Mouse (Mus musculus) forebrain, embryonic 14.5 days (tissue): ENCODE data around the gene Dbr1. TPM values are rescaled to one million over a fixed set of nuclear protein-coding genes. Genes with fewer than 3 reads are reported as not detected.

Source experiments
- ATAC-seq: fragments of 200-750 bp; cut with Nextera tagmentation; 2 replicates; pipeline ENCODE4 v1.8.0; 2017; ENCODE audit warnings: mild to moderate bottlenecking, moderate library complexity
- DNase-seq: peaks from one replicate; pipeline ENCODE4 v3.0.0-alpha.2; 2015; ENCODE audit warnings: low spot score
- H3K27ac ChIP-seq: fragments of 300-500 bp; sonication (generic); 2 replicates; pipeline ENCODE4 v1.5.1; 2014; ENCODE audit warnings: low read depth, mild to moderate bottlenecking, control low read depth, low read length, moderate library complexity
- H3K27me3 ChIP-seq: fragments of 300-500 bp; sonication (generic); replicated peaks from 2 replicates; pipeline ENCODE4 v1.6.1; 2014; ENCODE audit warnings: low read length, control low read depth, mixed read lengths; ENCODE audit not compliant: control insufficient read depth, insufficient read depth
- H3K36me3 ChIP-seq: fragments of 300-500 bp; sonication (generic); 2 replicates; pipeline ENCODE4 v1.6.1; 2014; ENCODE audit warnings: low read length, control low read depth; ENCODE audit not compliant: control insufficient read depth, insufficient read depth
- H3K4me1 ChIP-seq: fragments of 300-500 bp; sonication (generic); 2 replicates; pipeline ENCODE4 v1.6.1; 2014; ENCODE audit warnings: antibody characterized with exemption, low read length, control low read depth; ENCODE audit not compliant: control insufficient read depth, insufficient read depth
- H3K4me2 ChIP-seq: fragments of 300-500 bp; sonication (generic); 2 replicates; pipeline ENCODE4 v1.6.1; 2014; ENCODE audit warnings: mild to moderate bottlenecking, control low read depth, low read length
- H3K4me3 ChIP-seq: fragments of 300-500 bp; sonication (generic); 2 replicates; pipeline ENCODE4 v1.5.1; 2014; ENCODE audit warnings: low read depth, low read length, control low read depth
- H3K9ac ChIP-seq: fragments of 300-500 bp; sonication (generic); 2 replicates; pipeline ENCODE4 v1.6.1; 2014; ENCODE audit warnings: mild to moderate bottlenecking, low read length, control low read depth, moderate library complexity
- H3K9me3 ChIP-seq: fragments of 300-500 bp; sonication (generic); replicated peaks from 2 replicates; pipeline ENCODE4 v1.6.1; 2016; ENCODE audit warnings: low read length, control low read depth, mixed read lengths; ENCODE audit not compliant: control insufficient read depth
- WGBS: fragments of 180-500 bp; shearing (Covaris S2); extraction: QIAGEN DNeasy Blood & Tissue Kit; methylation state at CpG from one replicate; pipeline ENCODE4 v1.1.7; 2014; 5-methylcytosine and 5-hydroxymethylcytosine counted together
- polyA plus RNA-seq: library from polyadenylated mRNA; unstranded; fragments of >200 nt; fragmentation: Nextera tagmentation; extraction: Ambion mirVana; gene quantifications from 2 replicates; pipeline ENCODE4 v1.2.1, GENCODE M21; 2014

The Dbr1 gene
- polyA plus RNA-seq: 22.0 and 23.5 TPM in 2 replicates

GRCm38 (mm10) chr9:99575677-99576480, at the start of gene Dbr1:
Gene Dbr1 (plus strand): TSS chr9:99575799.
- H3K4me3 ChIP-seq: peak within 1 kb of the TSS; percentile 86
- peak; percentile 95 for DNase-seq
- peak; percentile 97 for ATAC-seq

GRCm38 (mm10) chr9:99531865-99532264, 43.7 kb upstream of the Dbr1 start:
- no peak overlapping the region for H3K4me2 ChIP-seq
- ATAC-seq (no peak), DNase-seq (no peak)
- H3K27ac ChIP-seq: no peak overlapping the region
- 89% methylated on average over 1 of the region's 1 CpGs for WGBS
- H3K4me1 ChIP-seq: no peaks in the 10 kb centered on the region
- no peak overlapping the region for H3K9ac ChIP-seq
- no peaks in the 10 kb centered on the region for H3K9me3 ChIP-seq
- H3K36me3 ChIP-seq: peaks cover 60% of the 10 kb centered on the region
- H3K27me3 ChIP-seq: no peaks in the 10 kb centered on the region
- H3K4me3 ChIP-seq: no peak overlapping the region

More at GRCm38 (mm10) chr9:99575677-99576480, at the start of gene Dbr1:
- Histone ChIP-seq H3K4me1 (peaks cover 2% of the 10 kb centered on the region; the same call in 1 of the 2 replicates), H3K9ac (peak within 1 kb of the TSS; percentile 91), H3K9me3 (no peaks in the 10 kb centered on the region), H3K4me2 (peak within 1 kb of the TSS; percentile 80), H3K27ac (peak within 1 kb of the TSS; percentile 69; the same call in 1 of the 2 replicates), H3K36me3 (peaks cover 13% of the 10 kb centered on the region), H3K27me3 (no peaks in the 10 kb centered on the region)
- under 1% methylated on average over 57 of the region's 57 CpGs for WGBS

GRCm38 (mm10) chr9:99546259-99546658, 29.3 kb upstream of the Dbr1 start:
- Histone ChIP-seq H3K27me3 (no peaks in the 10 kb centered on the region), H3K27ac (no peak overlapping the region), H3K9ac (no peak overlapping the region), H3K4me2 (no peak overlapping the region), H3K4me1 (no peaks in the 10 kb centered on the region), H3K9me3 (no peaks in the 10 kb centered on the region), H3K4me3 (no peak overlapping the region), H3K36me3 (0 out of 2 replicates have a peak, but pooled peaks cover 3% of the 10 kb centered on the region)
- 93% methylated on average over 1 of the region's 1 CpGs for WGBS
- ATAC-seq (no peak), DNase-seq (no peak)

GRCm38 (mm10) chr9:99552068-99552467, 23.5 kb upstream of the Dbr1 start:
- H3K27me3 ChIP-seq: no peaks in the 10 kb centered on the region
- 0 out of 2 replicates have a peak, but pooled peaks cover 3% of the 10 kb centered on the region for H3K36me3 ChIP-seq
- DNase-seq: no peak
- H3K9ac ChIP-seq: no peak overlapping the region
- ATAC-seq: no peak
- no peak overlapping the region for H3K4me2 ChIP-seq
- H3K9me3 ChIP-seq: no peaks in the 10 kb centered on the region
- WGBS: 74% methylated on average over 2 of the region's 2 CpGs
- no peaks in the 10 kb centered on the region for H3K4me1 ChIP-seq
- H3K4me3 ChIP-seq: no peak overlapping the region
- no peak overlapping the region for H3K27ac ChIP-seq

- no peak overlapping the region for H3K4me3 ChIP-seq
- H3K36me3 ChIP-seq: 0 out of 2 replicates have a peak, but pooled peaks cover 3% of the 10 kb centered on the region
- H3K9ac ChIP-seq: no peak overlapping the region
- WGBS: 86% methylated on average over 2 of the region's 2 CpGs
- ATAC-seq (no peak), DNase-seq (no peak)
- H3K27me3 ChIP-seq: no peaks in the 10 kb centered on the region
- no peaks in the 10 kb centered on the region for H3K9me3 ChIP-seq
- no peak overlapping the region for H3K4me2 ChIP-seq
- H3K4me1 ChIP-seq: no peaks in the 10 kb centered on the region
- H3K27ac ChIP-seq: no peak overlapping the region
These were observed 22.6 kb upstream of the Dbr1 start for GRCm38 (mm10) chr9:99553049-99553448.

GRCm38 (mm10) chr9:99554052-99554451, 21.5 kb upstream of the Dbr1 start:
- Histone ChIP-seq H3K9ac (no peak overlapping the region), H3K27ac (no peak overlapping the region), H3K27me3 (no peaks in the 10 kb centered on the region), H3K36me3 (0 out of 2 replicates have a peak, but pooled peaks cover 3% of the 10 kb centered on the region), H3K4me1 (no peaks in the 10 kb centered on the region), H3K9me3 (no peaks in the 10 kb centered on the region), H3K4me3 (no peak overlapping the region), H3K4me2 (no peak overlapping the region)
- ATAC-seq (no peak), DNase-seq (no peak)

- 96% methylated on average over 3 of the region's 3 CpGs for WGBS
These were observed 20.3 kb upstream of the Dbr1 start for GRCm38 (mm10) chr9:99555253-99555652.

GRCm38 (mm10) chr9:99557580-99558300, 17.9 kb upstream of the Dbr1 start:
- Histone ChIP-seq H3K4me2 (no peak overlapping the region), H3K27ac (no peak overlapping the region), H3K36me3 (no peaks in the 10 kb centered on the region), H3K4me3 (no peak overlapping the region), H3K27me3 (no peaks in the 10 kb centered on the region), H3K9ac (no peak overlapping the region), H3K4me1 (no peaks in the 10 kb centered on the region), H3K9me3 (no peaks in the 10 kb centered on the region)
- DNase-seq (no peak), ATAC-seq (no peak)
- WGBS: 91% methylated on average over 8 of the region's 8 CpGs

More at GRCm38 (mm10) chr9:99555253-99555652, 20.3 kb upstream of the Dbr1 start:
- no peaks in the 10 kb centered on the region for H3K9me3 ChIP-seq
- H3K9ac ChIP-seq: no peak overlapping the region
- no peak overlapping the region for H3K4me3 ChIP-seq
- no peak for ATAC-seq
- DNase-seq: no peak
- H3K4me1 ChIP-seq: no peaks in the 10 kb centered on the region
- no peaks in the 10 kb centered on the region for H3K27me3 ChIP-seq
- 0 out of 2 replicates have a peak, but pooled peaks cover 3% of the 10 kb centered on the region for H3K36me3 ChIP-seq
- H3K4me2 ChIP-seq: no peak overlapping the region
- H3K27ac ChIP-seq: no peak overlapping the region
